Mouse (Mus musculus) C2C12 (cell line): ENCODE measurements around the gene Slc25a36. TPM values are rescaled to one million over a fixed set of nuclear protein-coding genes. Genes with fewer than 3 reads are reported as not detected.

Experiments
- H3K27me3 ChIP-seq: one replicate; pipeline ENCODE4 v1.6.1; 2011; ENCODE audit not compliant: control insufficient read depth, insufficient read depth, insufficient read length
- H3K36me3 ChIP-seq: one replicate; pipeline ENCODE4 v1.6.1; 2011; ENCODE audit not compliant: control insufficient read depth, insufficient read depth
- H3K4me3 ChIP-seq: one replicate; pipeline ENCODE4 v1.5.1; 2011; ENCODE audit warnings: mild to moderate bottlenecking, control low read depth; ENCODE audit not compliant: poor library complexity, insufficient read depth, severe bottlenecking
- H3K79me2 ChIP-seq: one replicate; pipeline ENCODE4 v1.6.1; 2011; ENCODE audit not compliant: control insufficient read depth, insufficient read depth
- H3K79me3 ChIP-seq: one replicate; pipeline ENCODE4 v1.6.1; 2011; ENCODE audit warnings: low read depth, control low read depth
- H3ac ChIP-seq: one replicate; pipeline ENCODE3; 2011; ENCODE audit warnings: low read depth; ENCODE audit not compliant: control insufficient read depth, insufficient read length
- CEBPB ChIP-seq: IDR thresholded peaks from one replicate; pipeline ENCODE4 v1.6.1; 2011; ENCODE audit warnings: low read depth, mild to moderate bottlenecking, control low read depth, moderate library complexity
- CTCF ChIP-seq: IDR thresholded peaks from one replicate; pipeline ENCODE4 v1.5.1; 2011; ENCODE audit not compliant: control insufficient read depth, insufficient read depth, insufficient read length
- FOSL1 ChIP-seq: IDR thresholded peaks from one replicate; pipeline ENCODE4 v1.8.0; 2011; ENCODE audit warnings: mild to moderate bottlenecking, low read length; ENCODE audit not compliant: poor library complexity, insufficient read depth, severe bottlenecking
- MAX ChIP-seq: IDR thresholded peaks from one replicate; pipeline ENCODE4 v1.6.1; 2011; ENCODE audit warnings: mild to moderate bottlenecking, control low read depth
- MYOD1 ChIP-seq: IDR thresholded peaks from one replicate; pipeline ENCODE4 v1.6.1; 2011; ENCODE audit warnings: low read depth; ENCODE audit not compliant: control insufficient read depth, insufficient read length
- MYOG ChIP-seq: IDR thresholded peaks from one replicate; pipeline ENCODE4 v1.6.1; 2011; ENCODE audit not compliant: control insufficient read depth, insufficient read length; ENCODE audit errors: extremely low read depth
- USF1 ChIP-seq: IDR thresholded peaks from one replicate; pipeline ENCODE4 v1.6.1; 2011; ENCODE audit warnings: low read depth, mild to moderate bottlenecking, control low read depth, moderate library complexity
- polyA plus RNA-seq: library from polyadenylated mRNA; unstranded; fragments of >200 nt; fragmentation: generic; extraction: Trizol; gene quantifications from one replicate; pipeline ENCODE4 v1.2.1, GENCODE M21; 2012; ENCODE audit warnings: missing spikeins

Slc25a36 gene
- polyA plus RNA-seq, 1 experiment, result 4.9 TPM

DNA sequence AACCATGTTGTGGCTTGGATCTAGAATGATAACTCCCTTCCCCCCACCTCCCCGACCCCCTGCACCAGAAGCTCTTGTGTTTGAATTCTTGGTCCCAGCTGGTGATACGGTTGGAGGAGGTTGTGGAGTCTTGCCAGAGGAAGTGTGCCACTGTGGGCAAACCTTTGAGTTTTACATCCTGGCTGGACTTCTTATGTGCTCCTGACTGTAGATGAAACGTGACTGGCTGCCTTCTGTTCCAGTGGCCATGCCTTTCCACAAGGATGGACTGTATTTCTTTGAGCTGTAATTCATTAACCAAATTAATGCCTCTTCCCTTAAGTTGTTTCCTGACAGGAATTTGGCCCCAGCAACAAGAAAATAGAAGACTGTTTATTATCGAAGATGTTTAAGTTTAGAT, 26.2 kb upstream of the Slc25a36 start:
- peaks cover 6% of the 10 kb centered on the region for H3K27me3 ChIP-seq
- no peak for TF ChIP-seq MYOD1
- no peak for TF ChIP-seq MYOG
- no peak for TF ChIP-seq FOSL1
- TF ChIP-seq MAX, result no peak
- TF ChIP-seq USF1, result no peak
- TF ChIP-seq CTCF, result no peak
- TF ChIP-seq CEBPB, result no peak

DNA sequence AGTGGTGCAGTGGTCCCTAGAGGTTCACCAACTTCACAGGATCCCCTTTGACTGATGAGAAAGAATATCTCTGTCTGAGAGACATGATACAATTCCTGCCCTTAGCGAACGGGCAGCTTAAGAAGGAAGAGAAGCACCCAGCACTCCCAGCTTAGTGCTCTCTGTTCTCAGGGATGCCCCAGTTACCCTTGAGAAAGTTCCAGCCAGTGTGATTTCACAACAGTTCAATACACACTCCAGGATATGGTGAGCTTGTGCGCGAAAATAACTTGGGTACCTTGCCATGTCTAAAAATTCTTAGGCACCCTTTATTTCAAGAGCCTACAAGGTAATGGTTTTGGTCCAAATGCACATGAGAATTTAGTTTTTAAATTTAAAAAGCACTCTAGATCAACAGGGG, 24.9 kb upstream of the Slc25a36 start:
- no peak for TF ChIP-seq USF1
- TF ChIP-seq MYOD1, result no peak
- TF ChIP-seq MYOG, result no peak
- no peak for TF ChIP-seq CTCF
- TF ChIP-seq CEBPB, result no peak
- no peak for TF ChIP-seq FOSL1
- TF ChIP-seq MAX, result no peak
- Histone ChIP-seq H3K79me2 (no peaks in the 10 kb centered on the region), H3ac (no peak overlapping the region), H3K4me3 (no peak overlapping the region), H3K27me3 (peaks cover 6% of the 10 kb centered on the region), H3K36me3 (no peaks in the 10 kb centered on the region), H3K79me3 (no peaks in the 10 kb centered on the region)

More for the DNA sequence above, 26.2 kb upstream of the Slc25a36 start:
- H3K79me2 ChIP-seq, result no peaks in the 10 kb centered on the region
- H3K36me3 ChIP-seq, result no peaks in the 10 kb centered on the region
- no peak overlapping the region for H3ac ChIP-seq
- no peak overlapping the region for H3K4me3 ChIP-seq
- no peaks in the 10 kb centered on the region for H3K79me3 ChIP-seq

GRCm38 (mm10) chr9:97133178-97133577, 22.2 kb upstream of the Slc25a36 start:
- no peaks in the 10 kb centered on the region for H3K27me3 ChIP-seq
- no peaks in the 10 kb centered on the region for H3K36me3 ChIP-seq
- H3K79me3 ChIP-seq, result no peaks in the 10 kb centered on the region
- TF ChIP-seq CTCF (no peak), FOSL1 (no peak), USF1 (no peak), CEBPB (no peak), MYOD1 (no peak), MYOG (no peak)
- H3K4me3 ChIP-seq, result no peak overlapping the region
- no peaks in the 10 kb centered on the region for H3K79me2 ChIP-seq
- H3ac ChIP-seq, result no peak overlapping the region

GRCm38 (mm10) chr9:97130001-97130400, 19.0 kb upstream of the Slc25a36 start:
- Histone ChIP-seq H3K27me3 (no peaks in the 10 kb centered on the region), H3K79me2 (no peaks in the 10 kb centered on the region), H3ac (no peak overlapping the region), H3K4me3 (no peak overlapping the region), H3K79me3 (no peaks in the 10 kb centered on the region), H3K36me3 (no peaks in the 10 kb centered on the region)
- TF ChIP-seq FOSL1 (no peak), USF1 (no peak), CEBPB (no peak), MAX (no peak), MYOD1 (no peak), MYOG (no peak), CTCF (no peak)

DNA sequence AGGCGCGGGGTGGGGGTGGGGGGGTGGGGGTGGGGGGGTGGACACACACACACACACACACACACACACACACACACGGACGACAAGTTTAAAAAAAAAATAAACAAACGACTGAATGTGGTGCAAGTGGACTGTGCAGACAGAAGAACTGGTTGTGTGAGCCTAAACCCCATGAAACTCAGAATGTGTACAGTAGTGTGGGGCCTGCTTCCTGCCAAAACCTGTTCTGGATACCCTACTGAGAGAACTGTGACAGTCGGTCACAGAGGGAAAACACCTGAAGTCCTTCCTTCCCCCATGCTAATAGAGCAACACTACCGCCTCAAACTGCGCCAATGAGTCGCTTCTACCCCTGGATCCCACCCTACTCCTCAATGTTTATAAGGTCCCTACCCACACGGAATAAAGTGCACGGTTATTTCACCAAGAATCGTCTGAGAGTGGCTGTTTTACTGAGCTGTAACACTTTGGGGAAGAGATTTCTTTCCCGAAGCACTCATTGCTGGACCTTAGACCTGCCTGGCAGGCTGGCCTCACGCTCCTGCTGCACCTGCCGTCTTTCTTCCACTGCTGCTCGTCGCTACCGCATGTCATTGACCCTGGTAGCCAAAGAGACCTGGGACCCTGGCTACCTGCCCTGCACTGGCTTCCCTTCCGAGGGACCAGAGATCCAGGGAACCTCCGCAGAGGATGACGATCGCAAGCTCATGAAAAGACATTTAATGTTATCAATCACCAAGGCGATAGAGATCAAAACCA, 13.2 kb upstream of the Slc25a36 start:
- Histone ChIP-seq H3ac (no peak overlapping the region), H3K79me2 (no peaks in the 10 kb centered on the region), H3K36me3 (no peaks in the 10 kb centered on the region), H3K27me3 (peaks cover 11% of the 10 kb centered on the region), H3K79me3 (no peaks in the 10 kb centered on the region), H3K4me3 (no peak overlapping the region)
- no peak for TF ChIP-seq FOSL1
- TF ChIP-seq USF1, result no peak

- Histone ChIP-seq H3K79me2 (no peaks in the 10 kb centered on the region), H3K36me3 (no peaks in the 10 kb centered on the region), H3K27me3 (peaks cover 11% of the 10 kb centered on the region), H3K4me3 (no peak overlapping the region), H3K79me3 (no peaks in the 10 kb centered on the region), H3ac (no peak overlapping the region)
- no peak for TF ChIP-seq MAX
- TF ChIP-seq MYOD1, result no peak
- no peak for TF ChIP-seq CEBPB
- TF ChIP-seq CTCF, result no peak
- no peak for TF ChIP-seq USF1
- TF ChIP-seq MYOG, result no peak
- no peak for TF ChIP-seq FOSL1
Measured at GRCm38 (mm10) chr9:97121432-97121831, 10.5 kb upstream of the Slc25a36 start.
